Mouse (Mus musculus) T-cell, adult 66 days (primary cell): ENCODE data around the gene Gm20219. TPM values are rescaled to one million over a fixed set of nuclear protein-coding genes. Genes with fewer than 3 reads are reported as not detected.

Experiments used
- total RNA-seq, 2 experiments: library from RNA; stranded (reverse); gene quantifications; 3 replicates in 1 of 2; 4 replicates in 1 of 2; pipeline ENCODE4 v1.2.4; 2023

The Gm20219 gene
- total RNA-seq, result 10 to 100 TPM; 10.7 to 14.3 TPM

DNA sequence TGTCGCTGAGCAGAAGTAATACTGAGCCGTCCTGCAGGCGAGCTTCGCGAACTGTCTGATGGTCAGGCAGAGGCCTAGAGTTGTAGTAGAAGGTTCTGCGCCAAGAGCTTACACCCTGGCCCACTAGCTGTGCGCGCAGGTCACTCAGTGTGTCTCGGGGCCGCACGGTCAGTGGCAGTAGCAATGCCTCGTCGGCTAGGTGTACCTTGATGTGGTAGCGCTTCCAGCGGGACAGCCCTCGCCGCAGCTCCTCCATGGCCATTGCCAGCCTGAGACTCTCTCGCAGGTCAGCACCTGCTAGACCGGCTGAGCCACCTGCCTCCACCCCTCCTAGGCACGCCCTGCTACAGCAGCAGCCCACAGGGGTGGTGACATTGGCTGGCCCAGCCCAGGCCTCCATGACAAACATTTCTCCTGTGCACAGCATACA is at the start of gene Gm20219:
Gene Gm20219, minus strand, starts transcription at position 266 of the 430 bp plus-strand sequence.

GRCm38 (mm10) chr17:56584257-56585130 is 30.3 kb upstream of the Gm20219 start, which contains the start of the genes Safb2 and Safb:
TSS of gene Safb2 (minus strand) at chr17:56584585.
TSS of gene Safb (plus strand) at chr17:56584825.

DNA sequence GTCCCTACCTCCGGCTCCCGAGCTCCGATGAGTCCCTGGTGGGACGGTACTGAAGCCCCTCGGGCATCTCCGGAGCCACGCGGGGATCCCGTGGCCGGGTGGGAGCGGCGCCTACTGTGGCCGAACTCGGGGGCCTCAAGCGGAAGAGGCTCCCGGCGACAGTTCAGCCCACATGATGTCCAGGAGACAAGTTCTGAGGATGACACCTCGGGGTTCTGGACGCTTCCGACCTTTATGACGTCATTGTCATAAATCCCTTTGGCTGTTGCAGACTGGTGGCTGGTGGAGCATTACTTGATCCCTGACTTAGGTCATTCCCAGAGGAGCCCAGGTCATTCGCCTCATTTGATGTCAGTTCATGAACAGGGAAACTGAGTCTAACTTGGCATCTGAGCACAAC is 41.9 kb downstream of the Gm20219 start, which contains the start of gene Znrf4:
Gene Znrf4, minus strand, starts transcription at position 122 of the 400 bp plus-strand sequence.

Other genes starting within 250 kb of the Gm20219 start
- 10 to 100 TPM; 67.1 to 81.0 TPM for gene Kdm4b, start 228.3 kb downstream of the Gm20219 start, total RNA-seq
- 10 to 100 TPM; 18.2 to 22.8 TPM for gene Ptprs, start 77.9 kb downstream of the Gm20219 start, total RNA-seq
- gene Znrf4, start 42.0 kb downstream of the Gm20219 start, total RNA-seq, result not detected
- gene Safb2, start 30.2 kb upstream of the Gm20219 start, total RNA-seq, result 100 to 1,000 TPM; 385 to 449 TPM
- gene Safb, start 30.4 kb upstream of the Gm20219 start, total RNA-seq, result 100 to 1,000 TPM; 262 to 272 TPM
- gene 2410015M20Rik, start 55.4 kb upstream of the Gm20219 start, total RNA-seq, result 100 to 1,000 TPM; 103 TPM
- gene Rpl36, start 59.0 kb upstream of the Gm20219 start, total RNA-seq, result 1,000 to 10,000 TPM; 1,772 to 1,818 TPM
- 10 to 100 TPM; 51.6 to 53.8 TPM for gene Lonp1, start 72.5 kb upstream of the Gm20219 start, total RNA-seq
- 1 to 10 TPM; 1.0 to 1.1 TPM for gene Catsperd, start 73.8 kb upstream of the Gm20219 start, total RNA-seq
- gene Ranbp3, start 118.9 kb upstream of the Gm20219 start, total RNA-seq, result 100 to 1,000 TPM; 106 to 112 TPM
- gene Ndufa11, start 163.4 kb upstream of the Gm20219 start, total RNA-seq, result 10 to 100 TPM; 57.0 to 73.3 TPM
- 10 to 100 TPM; 10.9 to 15.9 TPM for gene Vmac, start 163.6 kb upstream of the Gm20219 start, total RNA-seq
- not detected for gene Nrtn, start 203.1 kb upstream of the Gm20219 start, total RNA-seq
- gene Dus3l, start 210.4 kb upstream of the Gm20219 start, total RNA-seq, result 10 to 100 TPM; 57.0 to 57.2 TPM
- 1 to 10 TPM; 1.2 to 1.8 TPM for gene Prr22, start 215.9 kb upstream of the Gm20219 start, total RNA-seq